8 mouse cellular contexts compared by ENCODE assay signal in the genomic region with DNA sequence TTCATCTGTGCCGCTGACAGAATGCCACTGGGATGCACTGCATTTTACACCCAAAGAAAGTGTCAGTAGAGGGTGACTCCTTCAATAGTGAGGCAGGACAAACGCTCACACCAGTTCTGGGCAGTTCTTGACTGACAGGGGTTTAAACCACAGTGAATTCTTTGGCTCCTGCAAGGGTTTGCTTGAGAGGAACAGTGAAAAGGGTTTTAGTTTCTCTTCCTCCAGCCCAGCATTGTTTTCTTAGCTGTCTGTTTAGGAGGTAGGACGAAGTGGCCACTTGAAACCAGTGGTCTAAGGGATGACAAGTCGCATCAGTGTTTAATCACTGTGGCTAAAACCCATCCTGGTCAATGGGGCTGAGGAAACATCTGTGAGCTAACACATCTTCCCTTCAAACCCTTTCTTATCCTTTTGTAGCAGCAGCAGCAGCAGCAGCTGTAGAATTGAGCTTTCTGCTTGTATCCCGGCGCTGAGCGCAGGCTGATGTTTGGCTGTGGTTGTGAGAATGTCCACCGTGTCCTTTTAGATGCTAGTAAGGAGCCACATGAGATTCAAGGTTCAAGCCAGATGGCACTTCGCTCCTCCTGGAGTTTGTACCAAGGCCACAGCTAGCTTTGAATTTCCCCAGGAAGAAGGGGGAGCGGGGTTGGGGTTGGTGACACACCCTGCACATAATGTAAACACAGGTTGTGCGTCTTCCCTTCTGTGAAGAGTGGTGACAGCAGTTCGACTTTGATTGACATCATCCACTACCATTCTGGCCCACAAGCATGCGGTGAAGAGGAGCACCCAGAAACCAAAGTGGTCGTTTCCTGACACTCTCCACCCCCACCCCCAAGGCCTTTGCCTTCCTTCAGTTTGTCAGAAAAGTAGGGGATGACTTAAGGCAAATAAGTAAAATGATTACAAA.
DNase-seq lines count a peak whose midpoint lies in the region; ATAC-seq and TF ChIP-seq lines count a peak whose summit lies in the region.

No protein-coding gene starts in this region.

- H3K9ac ChIP-seq in hindbrain, embryonic 11.5 days (ENCODE audit: low read depth, low read length): no peak overlapping the region
- no peak overlapping the region for H3K9ac ChIP-seq in hindbrain, embryonic 16.5 days (ENCODE audit: low read depth, low read length)
- no peak overlapping the region for H3K9ac ChIP-seq in intestine, postnatal 0 days (ENCODE audit: low read depth, low read length)
- H3K9ac ChIP-seq in neural tube, embryonic 15.5 days (replicated peaks): no peak overlapping the region

- H3K4me1 ChIP-seq in hindbrain, embryonic 11.5 days (replicated peaks; ENCODE audit: control insufficient read depth, insufficient read depth, low read length): no peaks in the 10 kb centered on the region; the same call in 1 of the 2 replicates
- peaks cover 4% of the 10 kb centered on the region for H3K4me1 ChIP-seq in hindbrain, embryonic 16.5 days (ENCODE audit: control insufficient read depth, insufficient read depth, low read depth, low read length)
- H3K4me1 ChIP-seq in intestine, postnatal 0 days (replicated peaks; ENCODE audit: control insufficient read depth, insufficient read depth, low read length): no peaks in the 10 kb centered on the region
- H3K4me1 ChIP-seq in neural tube, embryonic 15.5 days: peaks cover 27% of the 10 kb centered on the region

- no peak for DNase-seq in hindbrain, embryonic 11.5 days (ENCODE audit: low spot score)
- no peak for DNase-seq in ovary, postnatal 10 days (ENCODE audit: low spot score)
- no peak for DNase-seq in layer of hippocampus, postnatal 14 days (ENCODE audit: low spot score in 2 of 2)
- no peak for DNase-seq in kidney, adult 8-10 months

- WGBS in hindbrain, embryonic 11.5 days: 62% methylated on average over 14 of the region's 14 CpGs
- 61% methylated on average over 14 of the region's 14 CpGs for WGBS in hindbrain, embryonic 16.5 days
- 46% methylated on average over 14 of the region's 14 CpGs for WGBS in intestine, postnatal 0 days
- WGBS in neural tube, embryonic 15.5 days: 72% methylated on average over 14 of the region's 14 CpGs

- no peaks in the 10 kb centered on the region for H3K36me3 ChIP-seq in hindbrain, embryonic 11.5 days (ENCODE audit: control insufficient read depth, insufficient read depth, low read length)
- no peaks in the 10 kb centered on the region for H3K36me3 ChIP-seq in hindbrain, embryonic 16.5 days (ENCODE audit: control insufficient read depth, insufficient read depth, low read length)
- no peaks in the 10 kb centered on the region for H3K36me3 ChIP-seq in intestine, postnatal 0 days (ENCODE audit: control insufficient read depth, insufficient read depth)
- H3K36me3 ChIP-seq in neural tube, embryonic 15.5 days: no peaks in the 10 kb centered on the region

- H3K9me3 ChIP-seq in hindbrain, embryonic 11.5 days (ENCODE audit: control insufficient read depth, low read length): no peaks in the 10 kb centered on the region
- H3K9me3 ChIP-seq in hindbrain, embryonic 16.5 days (ENCODE audit: control insufficient read depth, low read length): no peaks in the 10 kb centered on the region
- H3K9me3 ChIP-seq in intestine, postnatal 0 days (ENCODE audit: control insufficient read depth): no peaks in the 10 kb centered on the region
- H3K9me3 ChIP-seq in neural tube, embryonic 15.5 days (replicated peaks): no peaks in the 10 kb centered on the region

- H3K4me3 ChIP-seq in hindbrain, embryonic 11.5 days (ENCODE audit: low read depth, low read length): no peak overlapping the region
- no peak overlapping the region for H3K4me3 ChIP-seq in hindbrain, embryonic 16.5 days (ENCODE audit: low read length)
- no peak overlapping the region for H3K4me3 ChIP-seq in intestine, postnatal 0 days (ENCODE audit: low read depth, low read length)
- no peak overlapping the region for H3K4me3 ChIP-seq in neural tube, embryonic 15.5 days (replicated peaks)

- TF ChIP-seq CTCF in intestine, postnatal 0 days (IDR thresholded peaks at IDR 0.05; ENCODE audit: low read depth): no peak

- no peak for ATAC-seq in hindbrain, embryonic 11.5 days (ENCODE audit: low FRiP score)
- ATAC-seq in hindbrain, embryonic 16.5 days: no peak
- peak; percentile 87 for ATAC-seq in activated CD4-positive, CD25-positive, alpha-beta regulatory T cell, adult 4 months
- ATAC-seq in intestine, postnatal 0 days: no peak
- 0 out of 2 replicates have a peak, but pooled peaks have one; percentile 14 for ATAC-seq in neural tube, embryonic 15.5 days (ENCODE audit: low FRiP score)

- H3K4me2 ChIP-seq in hindbrain, embryonic 11.5 days (replicated peaks; ENCODE audit: low read depth, low read length): no peak overlapping the region
- no peak overlapping the region for H3K4me2 ChIP-seq in hindbrain, embryonic 16.5 days (ENCODE audit: low read length)
- H3K4me2 ChIP-seq in intestine, postnatal 0 days (replicated peaks; ENCODE audit: low read depth): 0 out of 2 replicates have a peak overlapping the region, but pooled peaks have one; percentile 1
- no peak overlapping the region for H3K4me2 ChIP-seq in neural tube, embryonic 15.5 days

- H3K27me3 ChIP-seq in hindbrain, embryonic 11.5 days (ENCODE audit: control insufficient read depth, insufficient read depth, low read length): no peaks in the 10 kb centered on the region
- no peaks in the 10 kb centered on the region for H3K27me3 ChIP-seq in hindbrain, embryonic 16.5 days (replicated peaks; ENCODE audit: control insufficient read depth, insufficient read depth, low read length)
- H3K27me3 ChIP-seq in intestine, postnatal 0 days (replicated peaks; ENCODE audit: control insufficient read depth, insufficient read depth, low read length): no peaks in the 10 kb centered on the region
- no peaks in the 10 kb centered on the region for H3K27me3 ChIP-seq in neural tube, embryonic 15.5 days (replicated peaks)

- peak overlapping the region; percentile 56 for H3K27ac ChIP-seq in hindbrain, embryonic 11.5 days (ENCODE audit: low read depth, low read length)
- no peak overlapping the region for H3K27ac ChIP-seq in hindbrain, embryonic 16.5 days (ENCODE audit: low read depth, low read length)
- H3K27ac ChIP-seq in intestine, postnatal 0 days (ENCODE audit: low read depth, low read length): no peak overlapping the region
- H3K27ac ChIP-seq in neural tube, embryonic 15.5 days (replicated peaks): peak overlapping the region; percentile 37; the same call in 1 of the 2 replicates

Comparison
In these comparisons a context has a peak if more than half of its experiments do, and no peak if none do; other contexts are left out.
1. H3K27ac ChIP-seq: peak in hindbrain, embryonic 11.5 days (single experiment) and neural tube, embryonic 15.5 days (single experiment); none in hindbrain, embryonic 16.5 days (single experiment) and intestine, postnatal 0 days (single experiment).
2. ATAC-seq: peak in activated CD4-positive, CD25-positive, alpha-beta regulatory T cell, adult 4 months (single experiment) and neural tube, embryonic 15.5 days (single experiment); none in hindbrain, embryonic 11.5 days (single experiment), hindbrain, embryonic 16.5 days (single experiment) and intestine, postnatal 0 days (single experiment).